Mouse (Mus musculus): ENCODE measurements around the gene Crb1. TPM values are rescaled to one million over a fixed set of nuclear protein-coding genes. Genes with fewer than 3 reads are reported as not detected.
"Not testable (repeated sequence)": the region's sequence is repeated elsewhere in the genome, so short reads cannot be mapped to it uniquely, and the experiment has no call there.

Gene Crb1
- 0.08 TPM in 1 of 2 replicates, not detected in the other for polyA plus RNA-seq (2015; fragmentation: Nextera tagmentation; extraction: Ambion mirVana)

DNA sequence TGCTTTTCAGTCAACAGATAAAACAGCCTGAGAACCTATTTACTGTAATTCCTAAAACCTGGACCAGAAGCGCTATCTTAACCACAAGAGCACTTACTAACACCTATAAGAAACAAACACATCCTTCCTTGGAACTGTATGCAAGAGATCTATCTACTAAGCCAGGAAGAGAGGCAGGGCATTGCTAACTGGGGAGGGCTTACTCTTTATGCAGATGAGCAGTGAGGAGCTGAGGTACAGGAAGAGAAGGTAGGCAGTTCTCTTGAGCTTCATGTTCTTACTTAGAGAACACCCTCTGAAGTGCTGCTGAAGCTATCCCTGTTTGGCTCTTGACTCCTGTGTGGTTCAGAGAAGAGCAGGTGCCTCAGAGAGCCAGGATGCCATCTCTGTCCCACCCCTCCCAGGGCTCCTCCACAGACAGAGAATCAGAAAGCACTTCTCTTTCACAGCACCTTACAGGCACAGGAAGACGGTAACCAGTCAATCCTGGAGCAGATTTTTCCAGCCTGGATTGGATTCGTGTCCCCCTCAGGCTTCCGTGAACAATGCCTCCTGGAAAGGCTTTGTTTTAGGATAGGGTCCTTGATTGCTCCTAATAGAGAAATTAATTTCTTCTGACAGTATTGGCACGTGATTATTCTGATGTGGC is at the start of gene Crb1:
Crb1 (minus strand) TSS at position 463 of the 649 bp plus-strand sequence.
- no peak within 1 kb of the TSS for H3K27ac ChIP-seq
- no peaks in the 10 kb centered on the region for H3K9me3 ChIP-seq
- peak within 1 kb of the TSS; percentile 31; the same call in 1 of the 2 replicates for H3K4me2 ChIP-seq (replicated peaks)
- ATAC-seq (ENCODE audit: low FRiP score, low read depth) = no peak
- H3K4me1 ChIP-seq = peaks cover 5% of the 10 kb centered on the region; the same call in 1 of the 2 replicates
- H3K27me3 ChIP-seq = no peaks in the 10 kb centered on the region
- no peaks in the 10 kb centered on the region for H3K36me3 ChIP-seq
- no peak within 1 kb of the TSS for H3K4me3 ChIP-seq
- WGBS = 13% methylated on average over 5 of the region's 5 CpGs
- H3K9ac ChIP-seq = peak within 1 kb of the TSS; percentile 31; the same call in 1 of the 2 replicates

GRCm38 (mm10) chr1:139425006-139425405 is 48.1 kb upstream of the Crb1 start:
- no peak for ATAC-seq (ENCODE audit: low FRiP score, low read depth)
- WGBS = 47% methylated on average over 3 of the region's 3 CpGs
- peak overlapping the region; percentile 36 for H3K4me3 ChIP-seq
- H3K27ac ChIP-seq = no peak overlapping the region
- H3K36me3 ChIP-seq = peaks cover 13% of the 10 kb centered on the region
- H3K9me3 ChIP-seq = no peaks in the 10 kb centered on the region
- no peaks in the 10 kb centered on the region for H3K27me3 ChIP-seq
- peak overlapping the region; percentile 64 for H3K4me2 ChIP-seq (replicated peaks)
- H3K9ac ChIP-seq = peak overlapping the region; percentile 57; the same call in 1 of the 2 replicates
- H3K4me1 ChIP-seq = peaks cover 36% of the 10 kb centered on the region

GRCm38 (mm10) chr1:139423931-139424330 is 47.0 kb upstream of the Crb1 start:
- peak overlapping the region; percentile 85 for H3K4me3 ChIP-seq
- H3K9ac ChIP-seq = peak overlapping the region; percentile 93
- peaks cover 36% of the 10 kb centered on the region for H3K4me1 ChIP-seq
- H3K9me3 ChIP-seq = no peaks in the 10 kb centered on the region
- ATAC-seq (ENCODE audit: low FRiP score, low read depth) = no peak
- H3K27ac ChIP-seq = no peak overlapping the region
- H3K27me3 ChIP-seq = no peaks in the 10 kb centered on the region
- H3K4me2 ChIP-seq (replicated peaks) = peak overlapping the region; percentile 76
- H3K36me3 ChIP-seq = peaks cover 4% of the 10 kb centered on the region
- WGBS = 71% methylated on average over 10 of the region's 10 CpGs

DNA sequence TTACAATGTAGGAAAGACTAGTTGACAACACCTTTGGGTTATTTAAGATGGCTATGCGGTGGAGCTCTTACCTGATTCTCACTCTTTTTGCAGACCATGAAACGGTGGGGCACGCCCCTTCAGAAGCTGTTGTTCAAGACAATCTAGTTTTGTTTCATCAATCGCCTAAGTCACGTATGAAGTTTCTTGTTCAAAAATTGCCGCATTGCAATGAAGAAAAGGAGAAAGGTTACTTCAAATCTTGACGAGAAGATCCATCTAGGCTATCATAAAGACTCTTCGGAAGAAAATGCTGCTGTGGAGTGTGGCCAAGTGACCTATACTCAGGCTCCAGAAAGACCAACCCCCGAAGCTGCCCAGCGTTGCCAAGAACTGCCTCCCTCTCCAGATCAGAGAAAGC is 46.0 kb upstream of the Crb1 start:
- Histone ChIP-seq H3K4me2 (replicated peaks) (peak overlapping the region; percentile 76), H3K27me3 (no peaks in the 10 kb centered on the region), H3K9ac (peak overlapping the region; percentile 93), H3K36me3 (peaks cover 3% of the 10 kb centered on the region; the same call in 1 of the 2 replicates), H3K27ac (no peak overlapping the region), H3K4me3 (peak overlapping the region; percentile 85), H3K9me3 (no peaks in the 10 kb centered on the region), H3K4me1 (peaks cover 36% of the 10 kb centered on the region)
- 25% methylated on average over 10 of the region's 10 CpGs for WGBS
- no peak for ATAC-seq (ENCODE audit: low FRiP score, low read depth)

DNA sequence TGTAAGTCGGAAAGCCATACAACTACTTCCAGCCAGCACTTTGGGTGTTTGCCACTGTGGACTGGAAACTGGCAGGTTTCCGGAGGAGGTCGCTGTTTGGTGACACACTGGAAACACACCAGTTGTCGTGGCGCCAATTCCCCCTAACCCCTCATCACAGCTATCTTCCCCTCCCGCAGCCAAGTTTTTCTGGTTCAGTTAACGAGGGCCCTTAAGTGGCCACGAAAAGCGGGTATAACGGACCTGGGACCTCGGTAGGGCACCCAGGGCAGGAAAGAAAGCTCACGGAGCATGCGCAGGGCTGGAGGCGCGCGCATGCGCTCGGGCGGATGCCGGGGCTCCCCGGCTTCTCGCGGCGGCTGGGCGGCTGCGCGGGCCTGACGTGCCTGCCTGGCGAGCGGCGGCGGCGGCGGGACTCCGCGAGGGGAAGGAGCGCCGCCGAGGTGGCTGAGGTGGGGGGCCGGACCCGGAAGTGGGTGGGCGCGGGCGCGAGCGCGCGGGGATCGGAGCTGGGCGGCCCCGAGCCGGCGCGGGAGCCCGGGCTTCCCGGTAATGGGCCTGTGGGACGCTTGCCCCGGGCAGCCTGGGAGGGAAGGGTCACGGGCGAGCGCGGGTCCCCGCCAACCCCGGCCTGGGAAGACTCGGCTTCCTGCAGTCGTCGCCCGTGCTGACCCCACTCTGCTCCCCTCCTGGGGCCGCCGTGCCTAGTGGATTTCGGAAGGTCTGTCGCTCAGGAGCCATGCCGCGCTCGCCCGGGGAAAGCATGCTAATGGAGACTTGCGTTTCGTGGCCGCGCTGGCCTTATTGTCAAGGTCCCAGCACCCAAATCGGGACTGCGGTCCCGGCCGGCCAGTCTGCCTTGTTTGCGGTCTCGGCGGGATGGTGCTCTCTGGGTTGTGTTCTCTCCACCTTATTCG is 45.2 kb upstream of the Crb1 start, which contains the start of gene Zbtb41:
Zbtb41 (plus strand) TSS at position 414 of the 917 bp plus-strand sequence.
- H3K27ac ChIP-seq = peak within 1 kb of the TSS; percentile 92
- H3K9me3 ChIP-seq = no peaks in the 10 kb centered on the region
- peak; percentile 97 for ATAC-seq (ENCODE audit: low FRiP score, low read depth)
- H3K36me3 ChIP-seq = peaks cover 2% of the 10 kb centered on the region; the same call in 1 of the 2 replicates
- peaks cover 34% of the 10 kb centered on the region for H3K4me1 ChIP-seq
- under 1% methylated on average over 73 of the region's 88 CpGs for WGBS
- H3K9ac ChIP-seq = peak within 1 kb of the TSS; percentile 93
- H3K4me2 ChIP-seq (replicated peaks) = peak within 1 kb of the TSS; percentile 76
- H3K4me3 ChIP-seq = peak within 1 kb of the TSS; percentile 85
- H3K27me3 ChIP-seq = no peaks in the 10 kb centered on the region

GRCm38 (mm10) chr1:139421521-139421874 is 44.6 kb upstream of the Crb1 start:
- Histone ChIP-seq H3K9ac (peak overlapping the region; percentile 93), H3K27me3 (no peaks in the 10 kb centered on the region), H3K27ac (no peak overlapping the region; the same call in 1 of the 2 replicates), H3K36me3 (no peaks in the 10 kb centered on the region), H3K4me3 (peak overlapping the region; percentile 85), H3K9me3 (no peaks in the 10 kb centered on the region), H3K4me2 (replicated peaks) (peak overlapping the region; percentile 76), H3K4me1 (peaks cover 30% of the 10 kb centered on the region)
- no peak for ATAC-seq (ENCODE audit: low FRiP score, low read depth)
- whole genome bisulfite sequencing = 6% methylated on average over 8 of the region's 8 CpGs

- H3K27ac ChIP-seq = no peak overlapping the region
- H3K4me1 ChIP-seq = no peaks in the 10 kb centered on the region
- no peaks in the 10 kb centered on the region for H3K9me3 ChIP-seq
- no peaks in the 10 kb centered on the region for H3K27me3 ChIP-seq
- no peak overlapping the region for H3K4me2 ChIP-seq (replicated peaks)
- 80% methylated on average over 3 of the region's 3 CpGs for WGBS
- no peak for ATAC-seq (ENCODE audit: low FRiP score, low read depth)
- H3K36me3 ChIP-seq = no peaks in the 10 kb centered on the region
- no peak overlapping the region for H3K4me3 ChIP-seq
- no peak overlapping the region for H3K9ac ChIP-seq
These were observed 36.6 kb upstream of the Crb1 start for GRCm38 (mm10) chr1:139413465-139413864.

- H3K9ac ChIP-seq; H3K27me3 ChIP-seq; ATAC-seq (ENCODE audit: low FRiP score, low read depth); H3K27ac ChIP-seq; H3K4me1 ChIP-seq; H3K4me2 ChIP-seq (replicated peaks); H3K36me3 ChIP-seq; H3K4me3 ChIP-seq; H3K9me3 ChIP-seq: not testable (repeated sequence)
- 82% methylated on average over 2 of the region's 2 CpGs for WGBS
These were observed 35.5 kb upstream of the Crb1 start for GRCm38 (mm10) chr1:139412365-139412764.

DNA sequence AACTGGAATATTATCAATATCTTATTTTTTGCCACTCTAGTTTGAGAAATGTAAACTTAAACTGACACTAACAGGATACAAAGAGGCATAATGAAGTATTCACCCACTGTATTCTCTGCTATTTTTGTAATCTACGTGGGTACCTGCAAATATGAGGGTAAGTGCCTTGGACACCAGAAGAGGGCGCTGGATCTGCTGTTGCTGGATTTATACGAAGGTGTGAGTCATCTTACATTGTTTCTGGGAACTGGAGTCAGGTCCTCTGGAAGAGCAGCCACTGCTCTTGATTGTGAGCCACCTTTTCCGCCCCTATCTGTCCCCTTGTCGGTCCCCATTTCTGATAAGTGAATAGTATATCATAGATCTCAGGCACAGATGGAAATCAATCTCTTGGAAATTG is 30.8 kb upstream of the Crb1 start:
- ATAC-seq (ENCODE audit: low FRiP score, low read depth) = no peak
- 57% methylated on average over 5 of the region's 5 CpGs for WGBS
- Histone ChIP-seq H3K9me3 (no peaks in the 10 kb centered on the region), H3K4me1 (no peaks in the 10 kb centered on the region), H3K4me3 (no peak overlapping the region), H3K36me3 (no peaks in the 10 kb centered on the region), H3K27me3 (no peaks in the 10 kb centered on the region), H3K4me2 (replicated peaks) (no peak overlapping the region), H3K9ac (no peak overlapping the region), H3K27ac (no peak overlapping the region)

GRCm38 (mm10) chr1:139405766-139406165 is 28.9 kb upstream of the Crb1 start:
- no peak overlapping the region for H3K9ac ChIP-seq
- no peaks in the 10 kb centered on the region for H3K9me3 ChIP-seq
- no peak overlapping the region for H3K4me2 ChIP-seq (replicated peaks)
- H3K27ac ChIP-seq = no peak overlapping the region
- no peaks in the 10 kb centered on the region for H3K27me3 ChIP-seq
- no peaks in the 10 kb centered on the region for H3K36me3 ChIP-seq
- ATAC-seq (ENCODE audit: low FRiP score, low read depth) = no peak
- H3K4me1 ChIP-seq = no peaks in the 10 kb centered on the region
- H3K4me3 ChIP-seq = no peak overlapping the region

DNA sequence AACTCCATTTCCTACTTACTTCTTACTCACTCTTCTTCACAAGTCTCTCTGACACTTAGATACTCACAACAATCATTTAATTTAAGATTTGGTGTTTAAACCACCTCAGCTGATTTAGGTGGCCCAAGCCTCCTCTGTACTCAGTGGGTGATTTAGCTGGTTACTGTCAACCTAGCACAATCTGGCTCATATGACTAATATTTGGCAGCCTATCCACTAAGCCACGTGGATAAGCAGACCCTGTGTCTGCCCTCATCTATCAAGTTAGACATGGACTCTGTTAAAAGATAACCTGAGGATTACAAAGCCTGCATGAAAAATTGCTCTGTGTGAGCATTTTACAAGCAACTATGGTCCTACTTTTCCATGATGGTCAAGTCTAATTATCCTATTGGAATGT is 19.7 kb upstream of the Crb1 start:
- no peak overlapping the region for H3K27ac ChIP-seq
- no peaks in the 10 kb centered on the region for H3K4me1 ChIP-seq
- ATAC-seq (ENCODE audit: low FRiP score, low read depth) = no peak
- H3K4me2 ChIP-seq (replicated peaks) = no peak overlapping the region
- no peaks in the 10 kb centered on the region for H3K9me3 ChIP-seq
- 48% methylated on average over 1 of the region's 1 CpGs for WGBS
- no peaks in the 10 kb centered on the region for H3K36me3 ChIP-seq
- H3K27me3 ChIP-seq = no peaks in the 10 kb centered on the region
- H3K9ac ChIP-seq = no peak overlapping the region
- H3K4me3 ChIP-seq = no peak overlapping the region

- H3K4me2 ChIP-seq (replicated peaks) = no peak overlapping the region
- no peak overlapping the region for H3K27ac ChIP-seq
- no peak overlapping the region for H3K9ac ChIP-seq
- no peaks in the 10 kb centered on the region for H3K27me3 ChIP-seq
- 41% methylated on average over 2 of the region's 2 CpGs for WGBS
- no peaks in the 10 kb centered on the region for H3K36me3 ChIP-seq
- H3K4me3 ChIP-seq = no peak overlapping the region
- H3K9me3 ChIP-seq = no peaks in the 10 kb centered on the region
- H3K4me1 ChIP-seq = no peaks in the 10 kb centered on the region
- ATAC-seq (ENCODE audit: low FRiP score, low read depth) = no peak
These were observed 14.8 kb upstream of the Crb1 start for GRCm38 (mm10) chr1:139391747-139392146.

Data from limb, embryonic 13.5 days (tissue).